Mouse (Mus musculus): ENCODE results near the gene Disp3. TPM values are rescaled to one million over a fixed set of nuclear protein-coding genes. Genes with fewer than 3 reads are reported as not detected.

Disp3 gene
- polyA plus RNA-seq (2014; fragmentation: Nextera tagmentation; extraction: Ambion mirVana), result 0.18 and 0.23 TPM in 2 replicates

- H3K9ac ChIP-seq (ENCODE audit: low read length), result no peak within 1 kb of the TSS
Measured at GRCm38 (mm10) chr4:148287476-148288054, at the start of gene Disp3. Disp3 (minus strand) TSS chr4:148287965.

GRCm38 (mm10) chr4:148330269-148330668 is 42.5 kb upstream of the Disp3 start:
- H3K9ac ChIP-seq (ENCODE audit: low read length), result no peak overlapping the region
- no peak overlapping the region for H3K4me3 ChIP-seq (ENCODE audit: low read depth, low read length)
- H3K27ac ChIP-seq (ENCODE audit: low read depth), result no peak overlapping the region
- H3K27me3 ChIP-seq (replicated peaks; ENCODE audit: control insufficient read depth, insufficient read depth, low read length), result no peaks in the 10 kb centered on the region
- no peaks in the 10 kb centered on the region for H3K9me3 ChIP-seq (ENCODE audit: control insufficient read depth, low read length)
- WGBS, result 74% methylated on average over 2 of the region's 2 CpGs
- no peak for ATAC-seq (replicated peaks; ENCODE audit: low FRiP score, low TSS enrichment, low read depth)
- no peak for DNase-seq (ENCODE audit: low spot score)
- no peak overlapping the region for H3K4me2 ChIP-seq (ENCODE audit: low read length)
- peaks cover 6% of the 10 kb centered on the region; the same call in 1 of the 2 replicates for H3K4me1 ChIP-seq (replicated peaks; ENCODE audit: control insufficient read depth, insufficient read depth, low read length)
- H3K36me3 ChIP-seq (ENCODE audit: control insufficient read depth, insufficient read depth, low read length), result no peaks in the 10 kb centered on the region

More at GRCm38 (mm10) chr4:148287476-148288054, at the start of gene Disp3:
- Histone ChIP-seq H3K27me3 (replicated peaks; ENCODE audit: control insufficient read depth, insufficient read depth, low read length) (peaks cover 39% of the 10 kb centered on the region), H3K4me2 (ENCODE audit: low read length) (peak within 1 kb of the TSS; percentile 45), H3K4me1 (replicated peaks; ENCODE audit: control insufficient read depth, insufficient read depth, low read length) (peaks cover 6% of the 10 kb centered on the region; the same call in 1 of the 2 replicates), H3K27ac (ENCODE audit: low read depth) (no peak within 1 kb of the TSS), H3K36me3 (ENCODE audit: control insufficient read depth, insufficient read depth, low read length) (no peaks in the 10 kb centered on the region), H3K9me3 (ENCODE audit: control insufficient read depth, low read length) (no peaks in the 10 kb centered on the region), H3K4me3 (ENCODE audit: low read depth, low read length) (peak within 1 kb of the TSS; percentile 22)
- DNase-seq (ENCODE audit: low spot score) (peak; percentile 62), ATAC-seq (replicated peaks; ENCODE audit: low FRiP score, low TSS enrichment, low read depth) (0 out of 2 replicates have a peak, but pooled peaks have one; percentile 39)
- under 1% methylated on average over 53 of the region's 54 CpGs for WGBS

GRCm38 (mm10) chr4:148329431-148329830 is 41.7 kb upstream of the Disp3 start:
- ATAC-seq (replicated peaks; ENCODE audit: low FRiP score, low TSS enrichment, low read depth) (no peak), DNase-seq (ENCODE audit: low spot score) (no peak)
- Histone ChIP-seq H3K4me2 (ENCODE audit: low read length) (no peak overlapping the region), H3K9ac (ENCODE audit: low read length) (no peak overlapping the region), H3K27ac (ENCODE audit: low read depth) (no peak overlapping the region), H3K36me3 (ENCODE audit: control insufficient read depth, insufficient read depth, low read length) (no peaks in the 10 kb centered on the region), H3K4me3 (ENCODE audit: low read depth, low read length) (no peak overlapping the region), H3K27me3 (replicated peaks; ENCODE audit: control insufficient read depth, insufficient read depth, low read length) (0 out of 2 replicates have a peak, but pooled peaks cover 5% of the 10 kb centered on the region), H3K9me3 (ENCODE audit: control insufficient read depth, low read length) (no peaks in the 10 kb centered on the region), H3K4me1 (replicated peaks; ENCODE audit: control insufficient read depth, insufficient read depth, low read length) (peaks cover 6% of the 10 kb centered on the region; the same call in 1 of the 2 replicates)
- 46% methylated on average over 11 of the region's 11 CpGs for WGBS

GRCm38 (mm10) chr4:148328237-148328636 is 40.5 kb upstream of the Disp3 start:
- H3K4me2 ChIP-seq (ENCODE audit: low read length), result no peak overlapping the region
- no peak overlapping the region for H3K4me3 ChIP-seq (ENCODE audit: low read depth, low read length)
- ATAC-seq (replicated peaks; ENCODE audit: low FRiP score, low TSS enrichment, low read depth), result no peak
- 78% methylated on average over 1 of the region's 1 CpGs for WGBS
- H3K27ac ChIP-seq (ENCODE audit: low read depth), result no peak overlapping the region
- H3K9ac ChIP-seq (ENCODE audit: low read length), result no peak overlapping the region
- DNase-seq (ENCODE audit: low spot score), result no peak
- H3K27me3 ChIP-seq (replicated peaks; ENCODE audit: control insufficient read depth, insufficient read depth, low read length), result peaks cover 6% of the 10 kb centered on the region; the same call in 1 of the 2 replicates
- H3K9me3 ChIP-seq (ENCODE audit: control insufficient read depth, low read length), result no peaks in the 10 kb centered on the region
- no peaks in the 10 kb centered on the region for H3K36me3 ChIP-seq (ENCODE audit: control insufficient read depth, insufficient read depth, low read length)
- peaks cover 6% of the 10 kb centered on the region; the same call in 1 of the 2 replicates for H3K4me1 ChIP-seq (replicated peaks; ENCODE audit: control insufficient read depth, insufficient read depth, low read length)

GRCm38 (mm10) chr4:148327266-148327997 is 39.7 kb upstream of the Disp3 start:
- no peaks in the 10 kb centered on the region for H3K36me3 ChIP-seq (ENCODE audit: control insufficient read depth, insufficient read depth, low read length)
- no peak overlapping the region for H3K4me3 ChIP-seq (ENCODE audit: low read depth, low read length)
- peak; percentile 69 for DNase-seq (ENCODE audit: low spot score)
- no peaks in the 10 kb centered on the region for H3K9me3 ChIP-seq (ENCODE audit: control insufficient read depth, low read length)
- 0 out of 2 replicates have a peak overlapping the region, but pooled peaks have one; percentile 3 for H3K4me2 ChIP-seq (ENCODE audit: low read length)
- 9% methylated on average over 19 of the region's 19 CpGs for WGBS
- H3K4me1 ChIP-seq (replicated peaks; ENCODE audit: control insufficient read depth, insufficient read depth, low read length), result peaks cover 6% of the 10 kb centered on the region; the same call in 1 of the 2 replicates
- peak overlapping the region; percentile 16; the same call in 1 of the 2 replicates for H3K27ac ChIP-seq (ENCODE audit: low read depth)
- H3K27me3 ChIP-seq (replicated peaks; ENCODE audit: control insufficient read depth, insufficient read depth, low read length), result peaks cover 9% of the 10 kb centered on the region; the same call in 1 of the 2 replicates
- ATAC-seq (replicated peaks; ENCODE audit: low FRiP score, low TSS enrichment, low read depth), result no peak
- H3K9ac ChIP-seq (ENCODE audit: low read length), result no peak overlapping the region

- no peaks in the 10 kb centered on the region for H3K36me3 ChIP-seq (ENCODE audit: control insufficient read depth, insufficient read depth, low read length)
- peaks cover 6% of the 10 kb centered on the region; the same call in 1 of the 2 replicates for H3K4me1 ChIP-seq (replicated peaks; ENCODE audit: control insufficient read depth, insufficient read depth, low read length)
- H3K27me3 ChIP-seq (replicated peaks; ENCODE audit: control insufficient read depth, insufficient read depth, low read length), result peaks cover 9% of the 10 kb centered on the region; the same call in 1 of the 2 replicates
- no peak overlapping the region for H3K9ac ChIP-seq (ENCODE audit: low read length)
- DNase-seq (ENCODE audit: low spot score) (no peak), ATAC-seq (replicated peaks; ENCODE audit: low FRiP score, low TSS enrichment, low read depth) (no peak)
- no peaks in the 10 kb centered on the region for H3K9me3 ChIP-seq (ENCODE audit: control insufficient read depth, low read length)
- no peak overlapping the region for H3K4me3 ChIP-seq (ENCODE audit: low read depth, low read length)
- H3K4me2 ChIP-seq (ENCODE audit: low read length), result no peak overlapping the region
- H3K27ac ChIP-seq (ENCODE audit: low read depth), result peak overlapping the region; percentile 16; the same call in 1 of the 2 replicates
- WGBS, result 43% methylated on average over 8 of the region's 8 CpGs
Measured at GRCm38 (mm10) chr4:148326791-148327190, 39.0 kb upstream of the Disp3 start.

- ATAC-seq (replicated peaks; ENCODE audit: low FRiP score, low TSS enrichment, low read depth) (no peak), DNase-seq (ENCODE audit: low spot score) (no peak)
- Histone ChIP-seq H3K27me3 (replicated peaks; ENCODE audit: control insufficient read depth, insufficient read depth, low read length) (peaks cover 12% of the 10 kb centered on the region; the same call in 1 of the 2 replicates), H3K4me3 (ENCODE audit: low read depth, low read length) (no peak overlapping the region), H3K9ac (ENCODE audit: low read length) (no peak overlapping the region), H3K36me3 (ENCODE audit: control insufficient read depth, insufficient read depth, low read length) (no peaks in the 10 kb centered on the region), H3K4me1 (replicated peaks; ENCODE audit: control insufficient read depth, insufficient read depth, low read length) (peaks cover 6% of the 10 kb centered on the region; the same call in 1 of the 2 replicates), H3K27ac (ENCODE audit: low read depth) (no peak overlapping the region), H3K4me2 (ENCODE audit: low read length) (no peak overlapping the region), H3K9me3 (ENCODE audit: control insufficient read depth, low read length) (no peaks in the 10 kb centered on the region)
- 94% methylated on average over 3 of the region's 3 CpGs for WGBS
Measured at GRCm38 (mm10) chr4:148325951-148326350, 38.2 kb upstream of the Disp3 start.

- Histone ChIP-seq H3K27me3 (replicated peaks; ENCODE audit: control insufficient read depth, insufficient read depth, low read length) (peaks cover 12% of the 10 kb centered on the region; the same call in 1 of the 2 replicates), H3K9ac (ENCODE audit: low read length) (no peak overlapping the region), H3K4me2 (ENCODE audit: low read length) (no peak overlapping the region), H3K36me3 (ENCODE audit: control insufficient read depth, insufficient read depth, low read length) (no peaks in the 10 kb centered on the region), H3K4me3 (ENCODE audit: low read depth, low read length) (no peak overlapping the region), H3K4me1 (replicated peaks; ENCODE audit: control insufficient read depth, insufficient read depth, low read length) (peaks cover 6% of the 10 kb centered on the region; the same call in 1 of the 2 replicates), H3K27ac (ENCODE audit: low read depth) (no peak overlapping the region), H3K9me3 (ENCODE audit: control insufficient read depth, low read length) (no peaks in the 10 kb centered on the region)
- WGBS, result 19% methylated on average over 2 of the region's 2 CpGs
- DNase-seq (ENCODE audit: low spot score), result no peak
- ATAC-seq (replicated peaks; ENCODE audit: low FRiP score, low TSS enrichment, low read depth), result no peak
Measured at GRCm38 (mm10) chr4:148325057-148325456, 37.3 kb upstream of the Disp3 start.
